Mouse (Mus musculus) hindbrain, embryonic 15.5 days (tissue): ENCODE results near the gene Nell1. TPM values are rescaled to one million over a fixed set of nuclear protein-coding genes. Genes with fewer than 3 reads are reported as not detected.

ENCODE experiments used
- ATAC-seq: fragments of 200-750 bp; cut with Nextera tagmentation; 2 replicates; pipeline ENCODE4 v1.8.0; 2017; ENCODE audit warnings: low read depth, moderate number of reproducible peaks, moderate TSS enrichment; ENCODE audit not compliant: low FRiP score
- H3K27ac ChIP-seq: fragments of 300-500 bp; sonication (generic); replicated peaks from 2 replicates; pipeline ENCODE4 v1.5.1; 2015; ENCODE audit warnings: mild to moderate bottlenecking, inconsistent platforms
- H3K27me3 ChIP-seq: fragments of 300-500 bp; sonication (generic); 2 replicates; pipeline ENCODE4 v1.6.1; 2015; ENCODE audit warnings: control low read depth, inconsistent platforms
- H3K36me3 ChIP-seq: fragments of 300-500 bp; sonication (generic); 2 replicates; pipeline ENCODE4 v1.6.1; 2015; ENCODE audit warnings: control low read depth, inconsistent platforms
- H3K4me1 ChIP-seq: fragments of 300-500 bp; sonication (generic); replicated peaks from 2 replicates; pipeline ENCODE4 v1.6.1; 2015; ENCODE audit warnings: control low read depth, inconsistent platforms
- H3K4me2 ChIP-seq: fragments of 300-500 bp; sonication (generic); 2 replicates; pipeline ENCODE4 v1.6.1; 2015; ENCODE audit warnings: moderate library complexity, mild to moderate bottlenecking, inconsistent platforms
- H3K4me3 ChIP-seq: fragments of 300-500 bp; sonication (generic); 2 replicates; pipeline ENCODE4 v1.5.1; 2015; ENCODE audit warnings: mild to moderate bottlenecking, inconsistent platforms
- H3K9ac ChIP-seq: fragments of 300-500 bp; sonication (generic); 2 replicates; pipeline ENCODE4 v1.6.1; 2015; ENCODE audit warnings: inconsistent platforms
- H3K9me3 ChIP-seq: fragments of 300-500 bp; sonication (generic); 2 replicates; pipeline ENCODE4 v1.6.1; 2016; ENCODE audit warnings: control low read depth, inconsistent platforms
- WGBS: fragments of 180-500 bp; shearing (Covaris S2); methylation state at CpG from one replicate; pipeline ENCODE4 v1.1.7; 2015; 5-methylcytosine and 5-hydroxymethylcytosine counted together
- polyA plus RNA-seq: library from polyadenylated mRNA; unstranded; fragments of >200 nt; fragmentation: Nextera tagmentation; extraction: Ambion mirVana; gene quantifications from 2 replicates; pipeline ENCODE4 v1.2.1, GENCODE M21; 2015

Gene Nell1
- polyA plus RNA-seq, 1 experiment from 2014 or later: 30.0 TPM

- Histone ChIP-seq H3K4me3 (no peak overlapping the region), H3K9me3 (no peaks in the 10 kb centered on the region), H3K4me2 (no peak overlapping the region), H3K36me3 (no peaks in the 10 kb centered on the region), H3K27me3 (no peaks in the 10 kb centered on the region), H3K9ac (no peak overlapping the region), H3K4me1 (no peaks in the 10 kb centered on the region), H3K27ac (0 out of 2 replicates have a peak overlapping the region, but pooled peaks have one; percentile 27)
- ATAC-seq: no peak
- 61% methylated on average over 4 of the region's 4 CpGs for WGBS
Measured at GRCm38 (mm10) chr7:50501562-50501961, 526.9 kb downstream of the Nell1 start.

GRCm38 (mm10) chr7:50507047-50507446, 532.4 kb downstream of the Nell1 start:
- H3K36me3 ChIP-seq: no peaks in the 10 kb centered on the region
- no peaks in the 10 kb centered on the region for H3K4me1 ChIP-seq
- no peak overlapping the region for H3K27ac ChIP-seq
- no peak for ATAC-seq
- H3K9me3 ChIP-seq: no peaks in the 10 kb centered on the region
- H3K4me3 ChIP-seq: no peak overlapping the region
- no peak overlapping the region for H3K9ac ChIP-seq
- H3K27me3 ChIP-seq: no peaks in the 10 kb centered on the region
- no peak overlapping the region for H3K4me2 ChIP-seq

GRCm38 (mm10) chr7:50514830-50515229, 540.2 kb downstream of the Nell1 start:
- H3K27ac ChIP-seq: no peak overlapping the region
- no peak for ATAC-seq
- H3K27me3 ChIP-seq: no peaks in the 10 kb centered on the region
- WGBS: 53% methylated on average over 3 of the region's 3 CpGs
- no peaks in the 10 kb centered on the region for H3K4me1 ChIP-seq
- H3K9me3 ChIP-seq: no peaks in the 10 kb centered on the region
- H3K4me3 ChIP-seq: no peak overlapping the region
- no peaks in the 10 kb centered on the region for H3K36me3 ChIP-seq
- no peak overlapping the region for H3K4me2 ChIP-seq
- H3K9ac ChIP-seq: no peak overlapping the region

GRCm38 (mm10) chr7:50516681-50517080, 542.0 kb downstream of the Nell1 start:
- ATAC-seq: no peak
- Histone ChIP-seq H3K36me3 (no peaks in the 10 kb centered on the region), H3K9ac (no peak overlapping the region), H3K27ac (no peak overlapping the region), H3K4me2 (no peak overlapping the region), H3K9me3 (no peaks in the 10 kb centered on the region), H3K4me1 (no peaks in the 10 kb centered on the region), H3K4me3 (no peak overlapping the region), H3K27me3 (no peaks in the 10 kb centered on the region)
- 83% methylated on average over 3 of the region's 3 CpGs for WGBS

- WGBS: 41% methylated on average over 5 of the region's 5 CpGs
- Histone ChIP-seq H3K9me3 (no peaks in the 10 kb centered on the region), H3K36me3 (no peaks in the 10 kb centered on the region), H3K4me1 (no peaks in the 10 kb centered on the region), H3K27ac (no peak overlapping the region), H3K27me3 (no peaks in the 10 kb centered on the region), H3K4me3 (no peak overlapping the region), H3K4me2 (no peak overlapping the region), H3K9ac (no peak overlapping the region)
- no peak for ATAC-seq
Measured at GRCm38 (mm10) chr7:50543373-50543772, 568.7 kb downstream of the Nell1 start.

GRCm38 (mm10) chr7:50549572-50549971, 574.9 kb downstream of the Nell1 start:
- H3K4me1 ChIP-seq: no peaks in the 10 kb centered on the region
- H3K27ac ChIP-seq: no peak overlapping the region
- no peaks in the 10 kb centered on the region for H3K9me3 ChIP-seq
- H3K9ac ChIP-seq: no peak overlapping the region
- no peak for ATAC-seq
- H3K4me3 ChIP-seq: no peak overlapping the region
- H3K36me3 ChIP-seq: no peaks in the 10 kb centered on the region
- WGBS: 67% methylated on average over 3 of the region's 3 CpGs
- H3K4me2 ChIP-seq: no peak overlapping the region
- no peaks in the 10 kb centered on the region for H3K27me3 ChIP-seq

GRCm38 (mm10) chr7:50551426-50551825, 576.8 kb downstream of the Nell1 start:
- WGBS: 78% methylated on average over 4 of the region's 4 CpGs
- ATAC-seq: no peak

GRCm38 (mm10) chr7:50562708-50563107, 588.0 kb downstream of the Nell1 start:
- Histone ChIP-seq H3K36me3 (no peaks in the 10 kb centered on the region), H3K9me3 (no peaks in the 10 kb centered on the region), H3K4me2 (no peak overlapping the region), H3K27ac (no peak overlapping the region), H3K4me3 (no peak overlapping the region), H3K27me3 (no peaks in the 10 kb centered on the region), H3K4me1 (no peaks in the 10 kb centered on the region), H3K9ac (no peak overlapping the region)
- WGBS: 82% methylated on average over 3 of the region's 3 CpGs
- ATAC-seq: no peak

More at GRCm38 (mm10) chr7:50551426-50551825, 576.8 kb downstream of the Nell1 start:
- Histone ChIP-seq H3K9ac (no peak overlapping the region), H3K27ac (no peak overlapping the region), H3K36me3 (no peaks in the 10 kb centered on the region), H3K4me3 (no peak overlapping the region), H3K9me3 (no peaks in the 10 kb centered on the region), H3K27me3 (no peaks in the 10 kb centered on the region), H3K4me1 (0 out of 2 replicates have a peak, but pooled peaks cover 3% of the 10 kb centered on the region), H3K4me2 (no peak overlapping the region)

- H3K36me3 ChIP-seq: no peaks in the 10 kb centered on the region
- H3K9ac ChIP-seq: no peak overlapping the region
- no peaks in the 10 kb centered on the region for H3K4me1 ChIP-seq
- H3K4me3 ChIP-seq: no peak overlapping the region
- H3K4me2 ChIP-seq: no peak overlapping the region
- no peaks in the 10 kb centered on the region for H3K9me3 ChIP-seq
- no peak for ATAC-seq
- H3K27me3 ChIP-seq: no peaks in the 10 kb centered on the region
- WGBS: 50% methylated on average over 7 of the region's 7 CpGs
- H3K27ac ChIP-seq: no peak overlapping the region
Measured at GRCm38 (mm10) chr7:50573841-50574240, 599.2 kb downstream of the Nell1 start.

- no peaks in the 10 kb centered on the region for H3K27me3 ChIP-seq
- H3K4me2 ChIP-seq: no peak overlapping the region
- ATAC-seq: no peak
- 53% methylated on average over 8 of the region's 8 CpGs for WGBS
- H3K9ac ChIP-seq: no peak overlapping the region
- H3K4me3 ChIP-seq: no peak overlapping the region
- 0 out of 2 replicates have a peak, but pooled peaks cover 4% of the 10 kb centered on the region for H3K4me1 ChIP-seq
- H3K9me3 ChIP-seq: no peaks in the 10 kb centered on the region
- no peak overlapping the region for H3K27ac ChIP-seq
- H3K36me3 ChIP-seq: no peaks in the 10 kb centered on the region
Measured at GRCm38 (mm10) chr7:50588642-50589424, 614.2 kb downstream of the Nell1 start.

GRCm38 (mm10) chr7:50598890-50599289, 624.2 kb downstream of the Nell1 start, which contains the start of gene 4933405O20Rik:
Gene 4933405O20Rik (plus strand): TSS chr7:50599190.
- no peaks in the 10 kb centered on the region for H3K9me3 ChIP-seq
- ATAC-seq: no peak
- H3K36me3 ChIP-seq: no peaks in the 10 kb centered on the region
- H3K4me3 ChIP-seq: no peak within 1 kb of the TSS
- no peaks in the 10 kb centered on the region for H3K27me3 ChIP-seq
- H3K4me2 ChIP-seq: no peak within 1 kb of the TSS
- no peak within 1 kb of the TSS for H3K27ac ChIP-seq
- H3K4me1 ChIP-seq: no peaks in the 10 kb centered on the region
- H3K9ac ChIP-seq: no peak within 1 kb of the TSS
- 76% methylated on average over 3 of the region's 3 CpGs for WGBS

- H3K27me3 ChIP-seq: no peaks in the 10 kb centered on the region
- H3K9ac ChIP-seq: no peak overlapping the region
- no peak for ATAC-seq
- WGBS: 58% methylated on average over 2 of the region's 2 CpGs
- no peak overlapping the region for H3K27ac ChIP-seq
- H3K9me3 ChIP-seq: no peaks in the 10 kb centered on the region
- H3K4me3 ChIP-seq: no peak overlapping the region
- no peaks in the 10 kb centered on the region for H3K36me3 ChIP-seq
- no peaks in the 10 kb centered on the region for H3K4me1 ChIP-seq
- no peak overlapping the region for H3K4me2 ChIP-seq
Measured at GRCm38 (mm10) chr7:50614101-50614500, 639.4 kb downstream of the Nell1 start.

GRCm38 (mm10) chr7:50629186-50629585, 654.5 kb downstream of the Nell1 start:
- no peak overlapping the region for H3K4me2 ChIP-seq
- no peak for ATAC-seq
- H3K9me3 ChIP-seq: no peaks in the 10 kb centered on the region
- no peaks in the 10 kb centered on the region for H3K36me3 ChIP-seq
- no peak overlapping the region for H3K27ac ChIP-seq
- no peak overlapping the region for H3K9ac ChIP-seq
- 64% methylated on average over 3 of the region's 3 CpGs for WGBS
- no peaks in the 10 kb centered on the region for H3K4me1 ChIP-seq
- no peak overlapping the region for H3K4me3 ChIP-seq
- H3K27me3 ChIP-seq: no peaks in the 10 kb centered on the region
